Mouse (Mus musculus) MEL (cell line): ENCODE results near the gene Adamtsl5. TPM values are rescaled to one million over a fixed set of nuclear protein-coding genes. Genes with fewer than 3 reads are reported as not detected.

Experiments used
- DNase-seq: peaks from one replicate; pipeline ENCODE4 v3.0.0; 2011; ENCODE audit warnings: low read depth, low spot score
- H3K27ac ChIP-seq: 2 replicates; pipeline ENCODE4 v1.5.1; 2012; ENCODE audit warnings: low read depth, mild to moderate bottlenecking, control low read depth, low read length, moderate library complexity; ENCODE audit not compliant: control insufficient read depth
- H3K27me3 ChIP-seq, 2 experiments: fragments of 150-350 bp in 1 of 2; sonication (generic) in 1 of 2; 2 replicates each; pipeline ENCODE4 v1.6.1; 2012; ENCODE audit warnings: low read length in 2 of 2, mild to moderate bottlenecking in 2 of 2, improper control_type of control experiment in 1 of 2, moderate library complexity in 1 of 2; ENCODE audit not compliant: insufficient read depth in 2 of 2, control insufficient read depth in 1 of 2
- H3K36me3 ChIP-seq, 2 experiments: 2 replicates each; pipeline ENCODE4 v1.6.1; 2012 to 2014; ENCODE audit warnings: low read length in 2 of 2, improper control_type of control experiment in 1 of 2, inconsistent platforms in 1 of 2, mild to moderate bottlenecking in 1 of 2; ENCODE audit not compliant: insufficient read depth in 2 of 2, control insufficient read depth in 1 of 2
- H3K4me1 ChIP-seq, 2 experiments: fragments of 150-350 bp in 1 of 2; sonication (generic) in 1 of 2; 2 replicates each; pipeline ENCODE4 v1.6.1; 2012; ENCODE audit warnings: low read length in 2 of 2, improper control_type of control experiment in 1 of 2, mild to moderate bottlenecking in 1 of 2; ENCODE audit not compliant: insufficient read depth in 2 of 2, control insufficient read depth in 1 of 2
- H3K4me3 ChIP-seq, 2 experiments: fragments of 150-350 bp in 1 of 2; sonication (generic) in 1 of 2; 2 replicates each; pipeline ENCODE4 v1.5.1; 2012; ENCODE audit warnings: low read depth in 2 of 2, low read length in 2 of 2, mild to moderate bottlenecking in 2 of 2, moderate library complexity in 2 of 2, control low read depth in 1 of 2, improper control_type of control experiment in 1 of 2; ENCODE audit not compliant: control insufficient read depth in 1 of 2, insufficient read depth in 1 of 2
- H3K79me2 ChIP-seq: 2 replicates; pipeline ENCODE4 v1.6.1; 2012; ENCODE audit warnings: mild to moderate bottlenecking, low read length, moderate library complexity; ENCODE audit not compliant: control insufficient read depth, poor library complexity, insufficient read depth
- H3K9ac ChIP-seq: 2 replicates; pipeline ENCODE4 v1.6.1; 2012; ENCODE audit warnings: low read depth, mild to moderate bottlenecking, control low read depth, low read length, moderate library complexity; ENCODE audit not compliant: control insufficient read depth, poor library complexity, severe bottlenecking
- H3K9me3 ChIP-seq: fragments of 150-350 bp; sonication (generic); replicated peaks from 2 replicates; pipeline ENCODE4 v1.6.1; 2012; ENCODE audit warnings: mild to moderate bottlenecking, low read length, improper control_type of control experiment, moderate library complexity; ENCODE audit not compliant: insufficient read depth
- CHD1 ChIP-seq: IDR thresholded peaks from 2 replicates; pipeline ENCODE4 v1.6.1; 2012; ENCODE audit warnings: low read depth, mild to moderate bottlenecking, inconsistent platforms, low read length, improper control_type of control experiment
- CHD2 ChIP-seq: IDR thresholded peaks from 2 replicates; pipeline ENCODE4 v1.6.1; 2011; ENCODE audit warnings: low read length, improper control_type of control experiment
- CTCF ChIP-seq, 3 experiments: IDR thresholded peaks in 2 of 3; conservative IDR thresholded peaks in 1 of 3; 2 replicates each; pipeline ENCODE4 v1.5.1; 2011 to 2012; ENCODE audit warnings: low read length in 3 of 3, low read depth in 2 of 3, mild to moderate bottlenecking in 2 of 3, improper control_type of control experiment in 1 of 3, inconsistent platforms in 1 of 3, mixed read lengths in 1 of 3, moderate library complexity in 1 of 3; ENCODE audit not compliant: control insufficient read depth in 1 of 3, insufficient read depth in 1 of 3, poor library complexity in 1 of 3, severe bottlenecking in 1 of 3
- ELF1 ChIP-seq: IDR thresholded peaks from 2 replicates; pipeline ENCODE4 v1.6.1; 2014; ENCODE audit warnings: low read depth, mild to moderate bottlenecking, inconsistent platforms, low read length, improper control_type of control experiment, moderate library complexity
- ETS1 ChIP-seq: IDR thresholded peaks from 2 replicates; pipeline ENCODE4 v1.6.1; 2012; ENCODE audit warnings: low read depth, mild to moderate bottlenecking, inconsistent platforms, low read length, improper control_type of control experiment, moderate library complexity
- GATA1 ChIP-seq: IDR thresholded peaks from 2 replicates; pipeline ENCODE4 v1.6.1; 2011; ENCODE audit warnings: low read depth, low read length, improper control_type of control experiment
- HCFC1 ChIP-seq: IDR thresholded peaks from 2 replicates; pipeline ENCODE4 v1.6.1; 2012; ENCODE audit warnings: low read depth, mild to moderate bottlenecking, inconsistent platforms, low read length, improper control_type of control experiment, moderate library complexity
- KAT2A ChIP-seq: conservative IDR thresholded peaks from 2 replicates; pipeline ENCODE4 v1.6.1; 2012; ENCODE audit warnings: low read depth, low read length, improper control_type of control experiment, inconsistent platforms
- MAFK ChIP-seq: IDR thresholded peaks from 2 replicates; pipeline ENCODE4 v1.6.1; 2011; ENCODE audit warnings: low read depth, mild to moderate bottlenecking, low read length, improper control_type of control experiment, borderline replicate concordance
- MAX ChIP-seq: IDR thresholded peaks from 2 replicates; pipeline ENCODE4 v1.6.1; 2011; ENCODE audit warnings: low read length, improper control_type of control experiment
- MEF2A ChIP-seq: IDR thresholded peaks from 2 replicates; pipeline ENCODE4 v1.6.1; 2014; ENCODE audit warnings: low read depth, mild to moderate bottlenecking, inconsistent platforms, low read length, improper control_type of control experiment; ENCODE audit not compliant: poor library complexity, insufficient replicate concordance, severe bottlenecking; ENCODE audit errors: extremely low read depth
- MXI1 ChIP-seq: IDR thresholded peaks from 2 replicates; pipeline ENCODE4 v1.6.1; 2011; ENCODE audit warnings: mild to moderate bottlenecking, low read depth, low read length, improper control_type of control experiment
- MYC ChIP-seq: IDR thresholded peaks from 2 replicates; pipeline ENCODE4 v1.6.1; 2011; ENCODE audit warnings: low read depth, mild to moderate bottlenecking, low read length, improper control_type of control experiment, moderate library complexity
- NELFE ChIP-seq: IDR thresholded peaks from 2 replicates; pipeline ENCODE4 v1.6.1; 2011; ENCODE audit warnings: low read depth, low read length, improper control_type of control experiment
- POLR2A ChIP-seq, 2 experiments: IDR thresholded peaks; 2 replicates each; pipeline ENCODE4 v1.6.1; 2011 to 2012; ENCODE audit warnings: low read length in 2 of 2, mild to moderate bottlenecking in 2 of 2, control low read depth in 1 of 2, improper control_type of control experiment in 1 of 2, low read depth in 1 of 2, moderate library complexity in 1 of 2; ENCODE audit not compliant: control insufficient read depth in 1 of 2, insufficient read depth in 1 of 2, poor library complexity in 1 of 2
- POLR2AphosphoS2 ChIP-seq: IDR thresholded peaks from 2 replicates; pipeline ENCODE4 v1.6.1; 2011; ENCODE audit warnings: low read length, improper control_type of control experiment
- POLR2AphosphoS5 ChIP-seq: IDR thresholded peaks from 2 replicates; pipeline ENCODE4 v1.6.1; 2012; ENCODE audit warnings: low read depth, borderline replicate concordance, mild to moderate bottlenecking, inconsistent platforms, low read length, moderate library complexity, mixed read lengths
- RAD21 ChIP-seq: IDR thresholded peaks from 2 replicates; pipeline ENCODE4 v1.6.1; 2011; ENCODE audit warnings: mild to moderate bottlenecking, low read depth, low read length, improper control_type of control experiment
- RCOR1 ChIP-seq: IDR thresholded peaks from 2 replicates; pipeline ENCODE4 v1.6.1; 2012; ENCODE audit warnings: low read depth, mild to moderate bottlenecking, inconsistent platforms, low read length, improper control_type of control experiment
- SMC3 ChIP-seq: IDR thresholded peaks from 2 replicates; pipeline ENCODE4 v1.6.1; 2011; ENCODE audit warnings: low read depth, low read length, improper control_type of control experiment
- TAL1 ChIP-seq: IDR thresholded peaks from 2 replicates; pipeline ENCODE4 v1.6.1; 2012; ENCODE audit warnings: mild to moderate bottlenecking, inconsistent platforms, low read length, moderate library complexity, mixed read lengths
- TCF12 ChIP-seq: IDR thresholded peaks from 2 replicates; pipeline ENCODE4 v1.6.1; 2014; ENCODE audit warnings: low read depth, mild to moderate bottlenecking, inconsistent platforms, low read length, improper control_type of control experiment, moderate library complexity
- UBTF ChIP-seq: IDR thresholded peaks from 2 replicates; pipeline ENCODE4 v1.6.1; 2012; ENCODE audit warnings: low read depth, mild to moderate bottlenecking, inconsistent platforms, low read length, improper control_type of control experiment, moderate library complexity, borderline replicate concordance; ENCODE audit not compliant: insufficient read depth
- USF1 ChIP-seq: IDR thresholded peaks from 2 replicates; pipeline ENCODE4 v1.6.1; 2014; ENCODE audit warnings: low read depth, mild to moderate bottlenecking, inconsistent platforms, low read length, improper control_type of control experiment, moderate library complexity
- USF2 ChIP-seq, 2 experiments: IDR thresholded peaks; 2 replicates each; pipeline ENCODE4 v1.6.1; 2011 to 2012; ENCODE audit warnings: improper control_type of control experiment in 2 of 2, low read length in 2 of 2, borderline replicate concordance in 1 of 2, inconsistent platforms in 1 of 2, low read depth in 1 of 2, mild to moderate bottlenecking in 1 of 2; ENCODE audit not compliant: insufficient read depth in 1 of 2
- ZC3H11A ChIP-seq: IDR thresholded peaks from 2 replicates; pipeline ENCODE4 v1.6.1; 2012; ENCODE audit warnings: low read depth, mild to moderate bottlenecking, inconsistent platforms, low read length, improper control_type of control experiment
- ZKSCAN1 ChIP-seq: IDR thresholded peaks from 2 replicates; pipeline ENCODE4 v1.6.1; 2012; ENCODE audit warnings: low read depth, mild to moderate bottlenecking, inconsistent platforms, low read length, improper control_type of control experiment, moderate library complexity
- ZNF384 ChIP-seq: IDR thresholded peaks from 2 replicates; pipeline ENCODE4 v1.6.1; 2012; ENCODE audit warnings: low read depth, mild to moderate bottlenecking, inconsistent platforms, low read length, improper control_type of control experiment
- polyA plus RNA-seq, 2 experiments: library from polyadenylated mRNA; stranded (reverse) in 1 of 2; unstranded in 1 of 2; fragments of >175 nt in 1 of 2; fragments of >200 nt in 1 of 2; gene quantifications; 2 replicates each; pipeline versions ENCODE4 v1.2.1 to v1.2.4; 2012; ENCODE audit warnings: low replicate concordance in 2 of 2, low read depth in 1 of 2; ENCODE audit not compliant: insufficient read length in 2 of 2, insufficient read depth in 1 of 2, missing spikeins in 1 of 2
- total RNA-seq: library from RNA; depleted of rRNA; stranded (reverse); fragments of 300-350 nt; gene quantifications from 2 replicates; pipeline ENCODE4 v1.2.3, GENCODE M21; 2012

The Adamtsl5 gene
- total and polyA plus RNA-seq, 3 experiments, result 3.9 to 16.5 TPM; not detected in 1

GRCm38 (mm10) chr10:80341026-80341425 lies 7.2 kb downstream of the Adamtsl5 start:
- H3K36me3 ChIP-seq, result peaks cover 0 to 12% of the 10 kb centered on the region in 2 experiments; a peak in 3 of 4 replicates
- no peak overlapping the region for H3K9ac ChIP-seq
- no peak overlapping the region for H3K27ac ChIP-seq
- no peak for TF ChIP-seq TCF12
- TF ChIP-seq ETS1, result no peak
- no peak for TF ChIP-seq CHD2
- no peak for TF ChIP-seq MXI1
- no peak for TF ChIP-seq CTCF (IDR thresholded peaks at IDR 0.05 in 2 of 3, conservative IDR thresholded peaks at IDR 0.05 in 1 of 3; ENCODE audit: control insufficient read depth in 1 of 3, insufficient read depth in 1 of 3, low read depth in 2 of 3, low read length in 3 of 3, poor library complexity in 1 of 3, severe bottlenecking in 1 of 3)
- TF ChIP-seq TAL1, result no peak
- TF ChIP-seq, all 39 proteins: peak for 0
- H3K4me1 ChIP-seq, result peaks cover 8 to 22% of the 10 kb centered on the region in 2 experiments
- no peaks in the 10 kb centered on the region for H3K9me3 ChIP-seq
- H3K79me2 ChIP-seq, result no peaks in the 10 kb centered on the region
- DNase-seq, result no peak
- H3K4me3 ChIP-seq, result no peak overlapping the region
- H3K27me3 ChIP-seq, result no peaks in the 10 kb centered on the region

DNA sequence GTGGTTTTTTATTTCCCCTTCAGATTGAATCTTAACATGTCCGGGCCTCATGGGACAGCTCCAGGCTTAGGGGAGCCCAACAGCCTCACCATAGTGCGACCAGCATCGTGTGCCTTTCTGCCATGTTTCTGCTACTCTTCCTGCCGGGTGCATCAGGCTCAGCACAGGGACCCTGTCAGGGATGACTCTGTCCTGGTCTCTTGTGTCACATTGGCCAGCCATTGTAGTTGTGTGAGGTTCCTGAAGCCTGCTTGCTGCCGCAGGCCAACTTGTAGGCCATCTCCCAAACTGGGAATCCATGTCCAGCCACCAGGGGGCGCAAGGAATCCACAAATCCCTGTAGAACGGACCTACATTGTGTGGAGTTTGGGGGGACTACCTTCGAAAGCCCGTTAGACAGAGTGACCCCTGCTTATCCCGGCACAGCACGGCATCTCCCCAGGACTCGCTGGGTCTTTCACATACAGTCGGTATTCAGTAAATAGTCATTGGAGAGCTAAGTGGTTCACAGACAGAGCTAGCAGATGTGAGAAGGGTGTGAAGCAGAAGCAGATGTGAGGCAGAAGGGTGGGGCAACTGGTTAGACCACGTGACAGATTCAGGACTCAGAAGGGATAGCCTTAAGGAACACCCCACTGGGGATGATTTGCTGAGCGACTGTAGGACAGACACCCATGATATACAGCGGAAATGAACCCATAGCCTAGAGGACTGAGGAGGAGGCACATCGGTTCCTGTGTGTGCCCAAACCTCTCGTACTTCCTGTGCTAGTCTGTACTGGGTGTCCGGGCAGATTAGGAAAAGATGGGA lies 8.1 kb downstream of the Adamtsl5 start:
- no peaks in the 10 kb centered on the region for H3K79me2 ChIP-seq
- H3K9me3 ChIP-seq, result no peaks in the 10 kb centered on the region
- no peaks in the 10 kb centered on the region for H3K27me3 ChIP-seq
- peaks cover 0 to 7% of the 10 kb centered on the region in 2 experiments; a peak in 3 of 4 replicates for H3K36me3 ChIP-seq
- no peak overlapping the region for H3K27ac ChIP-seq
- no peak overlapping the region for H3K9ac ChIP-seq
- H3K4me1 ChIP-seq, result peaks cover 4 to 18% of the 10 kb centered on the region in 2 experiments
- no peak overlapping the region for H3K4me3 ChIP-seq
- peak; percentile 89 for DNase-seq
- TF ChIP-seq POLR2AphosphoS2, result 0 out of 2 replicates have a peak, but pooled peaks have one; percentile 21
- no peak for TF ChIP-seq TAL1
- no peak for TF ChIP-seq MAFK
- peak; percentile 90 to 94 (median 94) for TF ChIP-seq CTCF (IDR thresholded peaks at IDR 0.05 in 2 of 3, conservative IDR thresholded peaks at IDR 0.05 in 1 of 3; ENCODE audit: control insufficient read depth in 1 of 3, insufficient read depth in 1 of 3, low read depth in 2 of 3, low read length in 3 of 3, poor library complexity in 1 of 3, severe bottlenecking in 1 of 3)
- no peak for TF ChIP-seq ELF1
- TF ChIP-seq USF2 (IDR thresholded peaks at IDR 0.05; ENCODE audit: borderline replicate concordance in 1 of 2, insufficient read depth in 1 of 2, low read depth in 1 of 2, low read length in 2 of 2), result peak in 1 of 2 experiments; percentile 45; a peak in 1 of 4 replicates
- TF ChIP-seq TCF12, result no peak
- TF ChIP-seq SMC3, result peak; percentile 88
- peak; percentile 70; the same call in 1 of the 2 replicates for TF ChIP-seq MAX
- no peak for TF ChIP-seq KAT2A
- peak; percentile 88 for TF ChIP-seq USF1
- TF ChIP-seq ZKSCAN1, result no peak
- TF ChIP-seq CHD2, result no peak
- TF ChIP-seq NELFE, result no peak
- TF ChIP-seq MEF2A, result no peak
- peak; percentile 65 for TF ChIP-seq ZC3H11A
- no peak for TF ChIP-seq RCOR1
- no peak for TF ChIP-seq HCFC1
- no peak for TF ChIP-seq POLR2A (IDR thresholded peaks at IDR 0.05; ENCODE audit: control insufficient read depth in 1 of 2, insufficient read depth in 1 of 2, low read depth in 1 of 2, low read length in 2 of 2, poor library complexity in 1 of 2)
- no peak for TF ChIP-seq GATA1
- TF ChIP-seq CHD1, result no peak
- TF ChIP-seq RAD21, result peak; percentile 73
- TF ChIP-seq ETS1, result no peak
- no peak for TF ChIP-seq ZNF384
- 0 out of 2 replicates have a peak, but pooled peaks have one; percentile 45 for TF ChIP-seq MYC
- no peak for TF ChIP-seq POLR2AphosphoS5
- no peak for TF ChIP-seq UBTF
